Mouse (Mus musculus): Measurements from ENCODE around the gene Tbx2. TPM values are rescaled to one million over a fixed set of nuclear protein-coding genes. Genes with fewer than 3 reads are reported as not detected.

The Tbx2 gene
- total and polyA plus RNA-seq, 3 experiments, result 0.17 TPM; not detected in 2

DNA sequence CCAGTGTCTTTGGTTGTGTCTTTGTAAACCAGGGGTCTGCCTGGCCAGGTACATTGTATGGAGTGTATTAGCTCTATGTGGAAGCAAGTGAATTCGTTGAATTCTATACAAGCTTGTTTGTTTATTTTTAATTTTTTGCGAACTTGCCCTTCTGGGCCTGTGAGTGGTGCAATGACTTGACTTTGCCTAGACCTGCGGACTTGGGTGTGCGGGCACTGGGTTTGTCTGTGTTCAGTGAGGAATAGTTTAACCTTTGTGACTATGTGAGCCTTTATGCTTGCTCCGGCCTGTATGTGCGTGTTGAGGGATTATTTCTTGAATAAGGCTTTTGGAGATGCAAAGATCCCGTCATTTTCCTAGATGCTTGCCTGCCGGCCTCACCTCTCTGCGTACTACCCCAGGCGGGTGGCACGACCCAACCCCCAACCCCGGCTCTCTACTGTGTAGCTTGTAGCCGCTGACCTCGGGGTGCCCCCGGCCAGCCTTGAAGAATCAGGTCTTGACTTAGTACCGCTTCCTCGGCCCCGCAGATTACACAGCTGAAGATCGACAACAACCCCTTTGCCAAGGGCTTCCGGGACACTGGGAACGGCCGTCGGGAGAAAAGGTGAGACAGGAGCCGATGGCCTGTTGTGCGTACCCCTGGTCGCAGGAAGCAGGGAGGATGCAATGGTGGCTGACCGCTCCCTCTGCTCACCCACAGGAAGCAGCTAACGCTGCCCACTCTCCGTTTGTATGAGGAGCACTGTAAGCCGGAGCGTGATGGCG is 4.4 kb downstream of the Tbx2 start:
- Histone ChIP-seq H3K4me3 (replicated peaks in 1 of 3; ENCODE audit: low read depth in 2 of 3, low read length in 2 of 3, poor library complexity in 1 of 3) (no peak overlapping the region), H3K4me1 (ENCODE audit: control insufficient read depth in 1 of 2, insufficient read depth in 2 of 2) (no peaks in the 10 kb centered on the region), H3K79me2 (replicated peaks; ENCODE audit: control insufficient read depth, extremely low read depth, insufficient read depth, poor library complexity, severe bottlenecking) (no peaks in the 10 kb centered on the region), H3K9me3 (replicated peaks; ENCODE audit: low read length) (peaks cover 49% of the 10 kb centered on the region), H3K27me3 (replicated peaks) (peaks cover 16% of the 10 kb centered on the region), H3K9ac (ENCODE audit: insufficient read depth, low read depth) (no peak overlapping the region), H3K4me2 (ENCODE audit: insufficient read depth, low read depth, poor library complexity, severe bottlenecking) (no peak overlapping the region), H3K36me3 (replicated peaks in 1 of 2; ENCODE audit: control insufficient read depth in 1 of 2, insufficient read depth in 1 of 2, low read length in 1 of 2) (no peaks in the 10 kb centered on the region), H3K27ac (ENCODE audit: insufficient read depth, low read depth) (no peak overlapping the region)
- in situ Hi-C loops (cut with MboI; ENCODE audit: low pct_ligation_motif_present, low pct_unique_long_range_greater_than_20kb, low sequenced_read_pairs), result no loop called here
- dilution Hi-C loops (cut with MboI; ENCODE audit: extremely low pct_ligation_motif_present, extremely low pct_unique_long_range_greater_than_20kb, low sequenced_read_pairs), result no loop called here
- TF ChIP-seq ZNF384 (IDR thresholded peaks at IDR 0.05; ENCODE audit: low read depth, low read length) (no peak), MAX (IDR thresholded peaks at IDR 0.05; ENCODE audit: low read length) (no peak), GABPA (IDR thresholded peaks at IDR 0.05; ENCODE audit: insufficient replicate concordance, low read depth, low read length) (no peak), USF1 (IDR thresholded peaks at IDR 0.05; ENCODE audit: low read depth, low read length) (no peak), ZMIZ1 (IDR thresholded peaks at IDR 0.05; ENCODE audit: low read depth, low read length) (no peak), UBTF (IDR thresholded peaks at IDR 0.05; ENCODE audit: low read depth, low read length) (no peak), IRF4 (IDR thresholded peaks at IDR 0.05; ENCODE audit: low read depth, low read length) (no peak), TCF12 (IDR thresholded peaks at IDR 0.05; ENCODE audit: low read depth, low read length) (no peak), KAT2A (IDR thresholded peaks at IDR 0.05; ENCODE audit: insufficient replicate concordance, low read length) (no peak), JUN (IDR thresholded peaks at IDR 0.05; ENCODE audit: insufficient read depth, low read depth, low read length) (no peak), POLR2A (IDR thresholded peaks at IDR 0.05; ENCODE audit: low read depth, low read length) (no peak), NELFE (IDR thresholded peaks at IDR 0.05; ENCODE audit: low read depth, low read length) (no peak), SMC3 (IDR thresholded peaks at IDR 0.05; ENCODE audit: low read depth, low read length) (no peak), ELF1 (IDR thresholded peaks at IDR 0.05; ENCODE audit: low read depth, low read length) (no peak), CTCF (conservative IDR thresholded peaks at IDR 0.05 in 1 of 2, IDR thresholded peaks at IDR 0.05 in 1 of 2; ENCODE audit: low read depth in 2 of 2, low read length in 2 of 2) (no peak), EP300 (IDR thresholded peaks at IDR 0.05; ENCODE audit: low read length) (no peak), CHD2 (IDR thresholded peaks at IDR 0.05; ENCODE audit: low read length) (no peak)
- DNase-seq (ENCODE audit: extremely low read depth), result no peak

DNA sequence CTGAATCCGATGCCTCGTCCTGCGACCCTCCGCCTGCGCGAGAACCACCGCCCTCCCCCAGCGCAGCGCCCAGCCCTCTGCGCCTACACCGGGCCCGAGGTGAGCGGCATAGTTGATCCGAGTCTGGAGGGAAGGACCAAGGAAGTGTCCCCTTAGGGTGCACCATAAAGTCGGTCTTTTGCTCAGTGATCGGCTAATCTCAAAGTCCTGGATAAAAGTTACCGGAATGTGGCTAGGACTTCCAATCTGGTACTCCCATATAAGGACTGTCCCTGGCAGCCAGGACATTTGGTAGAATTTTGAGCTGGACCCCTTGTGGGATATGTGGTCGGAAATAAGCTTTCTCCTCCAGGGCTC is 4.9 kb downstream of the Tbx2 start:
- TF ChIP-seq KAT2A (IDR thresholded peaks at IDR 0.05; ENCODE audit: insufficient replicate concordance, low read length) (no peak), UBTF (IDR thresholded peaks at IDR 0.05; ENCODE audit: low read depth, low read length) (no peak), HCFC1 (IDR thresholded peaks at IDR 0.05; ENCODE audit: low read depth, low read length) (no peak), CTCF (conservative IDR thresholded peaks at IDR 0.05 in 1 of 2, IDR thresholded peaks at IDR 0.05 in 1 of 2; ENCODE audit: low read depth in 2 of 2, low read length in 2 of 2) (no peak), ZKSCAN1 (IDR thresholded peaks at IDR 0.05; ENCODE audit: borderline replicate concordance, low read depth, low read length) (no peak)
- Histone ChIP-seq H3K9me3 (replicated peaks; ENCODE audit: low read length) (peaks cover 47% of the 10 kb centered on the region), H3K27ac (ENCODE audit: insufficient read depth, low read depth) (no peak overlapping the region), H3K4me2 (ENCODE audit: insufficient read depth, low read depth, poor library complexity, severe bottlenecking) (no peak overlapping the region), H3K9ac (ENCODE audit: insufficient read depth, low read depth) (no peak overlapping the region), H3K27me3 (replicated peaks) (peaks cover 19% of the 10 kb centered on the region), H3K4me3 (replicated peaks in 1 of 3; ENCODE audit: low read depth in 2 of 3, low read length in 2 of 3, poor library complexity in 1 of 3) (no peak overlapping the region), H3K4me1 (ENCODE audit: control insufficient read depth in 1 of 2, insufficient read depth in 2 of 2) (no peaks in the 10 kb centered on the region), H3K79me2 (replicated peaks; ENCODE audit: control insufficient read depth, extremely low read depth, insufficient read depth, poor library complexity, severe bottlenecking) (no peaks in the 10 kb centered on the region), H3K36me3 (replicated peaks in 1 of 2; ENCODE audit: control insufficient read depth in 1 of 2, insufficient read depth in 1 of 2, low read length in 1 of 2) (no peaks in the 10 kb centered on the region)
- dilution Hi-C loops (cut with MboI; ENCODE audit: extremely low pct_ligation_motif_present, extremely low pct_unique_long_range_greater_than_20kb, low sequenced_read_pairs), result no loop called here
- no peak for DNase-seq (ENCODE audit: extremely low read depth)
- in situ Hi-C loops (cut with MboI; ENCODE audit: low pct_ligation_motif_present, low pct_unique_long_range_greater_than_20kb, low sequenced_read_pairs), result no loop called here
